Mouse (Mus musculus): Measurements from ENCODE around the gene Tmem151a.

Gene Tmem151a

DNA sequence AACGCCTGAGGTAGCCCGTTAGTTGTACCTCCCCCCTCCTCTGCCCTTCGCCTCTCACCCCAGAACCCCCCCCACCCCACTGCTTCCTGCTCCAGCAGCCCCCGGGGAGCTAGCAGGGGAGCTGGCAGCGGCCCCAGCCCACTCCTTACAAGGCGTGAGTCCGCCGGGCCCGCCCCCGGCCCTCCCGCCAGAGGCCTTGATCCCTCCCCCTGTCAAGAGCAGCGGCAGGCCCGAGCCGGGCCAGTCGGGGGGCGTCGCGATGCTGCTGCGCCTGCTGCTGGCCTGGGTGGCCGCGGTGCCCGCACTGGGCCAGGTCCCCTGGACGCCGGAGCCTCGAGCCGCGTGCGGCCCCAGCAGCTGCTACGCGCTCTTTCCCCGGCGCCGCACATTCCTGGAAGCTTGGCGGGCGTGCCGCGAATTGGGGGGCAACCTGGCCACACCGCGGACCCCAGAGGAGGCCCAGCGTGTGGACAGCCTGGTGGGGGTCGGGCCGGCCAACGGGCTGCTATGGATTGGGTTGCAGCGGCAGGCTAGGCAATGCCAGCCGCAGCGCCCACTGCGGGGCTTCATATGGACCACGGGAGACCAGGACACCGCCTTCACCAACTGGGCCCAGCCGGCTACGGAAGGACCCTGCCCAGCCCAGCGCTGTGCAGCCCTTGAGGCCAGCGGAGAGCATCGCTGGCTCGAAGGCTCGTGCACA lies 17.3 kb downstream of the Tmem151a start, which contains the start of gene Cd248:
TSS of gene Cd248 (plus strand) at position 212 of the 703 bp plus-strand sequence.
- DNase-seq (ENCODE audit: low read depth, low spot score), result peak; percentile 79

- peak; percentile 81 for DNase-seq (ENCODE audit: low read depth, low spot score)
Measured at GRCm38 (mm10) chr19:5067040-5067799, 18.1 kb downstream of the Tmem151a start.

DNA sequence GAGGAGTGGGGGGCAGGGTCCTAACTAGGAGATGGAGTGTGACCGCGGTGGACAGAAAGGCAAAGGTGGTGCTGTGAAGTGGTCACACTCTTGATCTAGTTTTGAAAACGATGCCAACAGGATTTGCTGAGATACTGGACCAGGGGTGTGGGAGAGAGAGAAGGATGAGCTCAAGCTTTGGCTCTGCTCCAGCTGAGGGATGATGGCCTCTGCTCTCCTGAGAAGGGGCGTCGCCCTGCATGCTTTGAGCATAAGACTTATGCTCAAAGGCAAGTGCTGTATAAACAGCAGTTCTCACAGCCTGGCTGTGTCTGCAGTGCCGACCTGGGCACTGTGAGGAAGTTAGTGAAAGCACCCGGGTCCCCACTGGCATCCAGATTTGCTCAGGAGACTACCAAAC lies 20.2 kb downstream of the Tmem151a start:
- DNase-seq (ENCODE audit: low read depth, low spot score), result peak; percentile 91

DNA sequence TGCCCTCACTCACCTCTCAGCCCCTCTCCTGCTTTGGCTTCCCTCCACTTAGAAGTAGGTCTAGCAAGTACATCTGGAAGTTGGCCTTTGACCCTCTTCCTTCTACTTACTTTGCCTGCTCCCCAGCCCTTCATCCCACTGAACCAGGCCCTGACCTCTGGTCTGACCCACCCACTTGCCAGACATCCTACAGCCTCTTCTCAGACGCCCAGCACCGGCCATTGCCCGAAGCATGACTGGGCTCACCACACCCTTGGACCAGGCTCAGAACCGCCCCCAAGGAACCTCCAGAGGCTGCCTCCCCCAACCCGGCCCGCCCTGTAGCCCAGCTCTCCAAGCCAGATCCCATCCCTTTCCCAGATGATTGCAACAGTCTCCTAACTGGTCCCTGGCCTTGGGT lies 22.9 kb downstream of the Tmem151a start:
- DNase-seq (ENCODE audit: low read depth, low spot score), result peak; percentile 90

GRCm38 (mm10) chr19:5062041-5062440 lies 23.3 kb downstream of the Tmem151a start:
- DNase-seq (ENCODE audit: low read depth, low spot score), result peak; percentile 91

DNA sequence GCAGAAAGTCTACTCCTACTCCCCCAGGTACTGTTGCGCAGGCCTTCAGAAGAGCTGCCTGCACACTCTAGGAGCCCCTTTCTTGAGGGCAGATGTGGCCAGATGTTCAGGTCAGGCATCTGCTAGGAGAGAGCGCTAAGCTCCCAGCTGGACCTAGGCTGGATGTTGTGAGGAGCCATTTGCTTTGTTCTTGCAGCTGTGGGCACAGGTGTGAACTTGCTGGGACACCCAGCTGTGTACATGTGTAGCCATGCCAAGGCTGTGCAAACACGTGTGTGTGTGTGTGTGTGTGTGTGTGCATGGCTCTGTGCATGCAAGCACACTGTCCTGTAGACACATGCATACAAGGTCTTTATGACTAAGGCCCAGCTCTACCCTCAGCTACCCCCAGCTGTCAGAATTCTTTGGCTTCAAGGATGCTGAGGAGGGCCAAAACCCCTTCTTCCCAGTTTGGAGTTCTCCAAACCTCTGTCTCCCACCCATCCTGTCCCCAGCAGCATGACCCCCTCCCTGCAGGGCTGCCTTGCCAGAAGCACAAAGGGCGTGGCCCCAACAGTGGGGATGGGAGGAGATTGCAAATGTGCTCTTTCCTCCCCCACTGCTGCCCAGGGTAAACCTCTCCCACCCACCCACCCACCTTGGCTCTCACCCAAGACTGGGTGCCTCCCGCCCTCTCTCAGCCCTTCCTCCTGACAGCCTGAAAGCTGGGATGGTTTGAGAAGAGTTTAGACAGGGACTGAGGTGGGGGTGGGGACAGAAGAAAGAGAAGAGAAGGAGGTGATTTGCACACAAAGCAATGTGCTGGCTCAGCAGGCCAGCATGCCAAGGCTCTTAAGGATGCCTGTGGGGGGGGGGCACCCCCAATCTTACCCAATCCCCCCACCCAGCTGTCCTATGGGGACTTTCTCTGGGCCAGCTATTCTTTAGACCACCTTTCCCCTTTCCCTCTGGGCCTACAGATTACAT lies 24.7 kb downstream of the Tmem151a start:
- peak; percentile 63 for DNase-seq (ENCODE audit: low read depth, low spot score)

- DNase-seq (ENCODE audit: low read depth, low spot score), result peak; percentile 76
Measured at GRCm38 (mm10) chr19:5058801-5059771, 26.2 kb downstream of the Tmem151a start.

DNA sequence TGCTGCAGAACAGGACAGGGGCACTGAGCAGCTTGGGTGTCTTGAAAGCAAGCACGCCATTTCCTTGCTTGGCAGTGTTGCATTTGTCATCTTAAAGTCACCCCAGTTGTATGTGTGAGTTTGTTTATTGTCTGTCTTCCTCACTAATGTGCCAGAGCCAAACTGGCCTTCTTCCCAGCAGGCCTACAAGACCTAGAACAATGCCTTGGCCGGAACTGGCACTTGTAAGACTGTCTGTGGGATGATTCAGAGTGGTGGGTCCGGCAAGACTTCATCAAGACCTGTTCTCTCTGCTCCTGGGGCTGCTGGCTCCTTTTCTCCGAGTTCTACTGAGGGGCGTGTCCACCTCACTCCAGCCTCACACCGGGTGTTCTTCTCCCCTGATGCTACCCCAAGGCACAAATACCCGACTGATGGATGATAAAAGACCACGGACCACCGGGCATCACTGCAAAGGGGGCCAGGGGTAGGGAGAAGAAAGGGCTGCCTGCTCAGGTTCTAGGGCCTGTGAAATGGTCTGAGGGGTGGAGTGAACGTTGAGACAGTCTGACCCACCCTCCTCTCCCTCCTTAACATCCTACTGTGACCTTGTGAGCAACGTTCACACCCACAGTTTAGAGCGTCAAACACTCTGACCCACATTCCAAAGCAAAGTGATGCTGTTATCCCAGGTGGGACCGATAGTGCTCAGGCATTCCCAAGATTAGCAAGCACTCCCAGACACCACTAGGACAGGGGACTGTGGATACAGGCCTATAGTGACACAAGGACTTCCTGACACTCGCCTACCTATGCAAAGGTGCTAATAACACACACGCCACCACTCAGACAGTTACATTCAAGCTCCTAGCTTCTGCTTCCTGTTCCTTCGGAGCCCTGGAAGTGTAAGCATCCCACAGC lies 27.2 kb downstream of the Tmem151a start:
- DNase-seq (ENCODE audit: low read depth, low spot score), result peak; percentile 87

DNA sequence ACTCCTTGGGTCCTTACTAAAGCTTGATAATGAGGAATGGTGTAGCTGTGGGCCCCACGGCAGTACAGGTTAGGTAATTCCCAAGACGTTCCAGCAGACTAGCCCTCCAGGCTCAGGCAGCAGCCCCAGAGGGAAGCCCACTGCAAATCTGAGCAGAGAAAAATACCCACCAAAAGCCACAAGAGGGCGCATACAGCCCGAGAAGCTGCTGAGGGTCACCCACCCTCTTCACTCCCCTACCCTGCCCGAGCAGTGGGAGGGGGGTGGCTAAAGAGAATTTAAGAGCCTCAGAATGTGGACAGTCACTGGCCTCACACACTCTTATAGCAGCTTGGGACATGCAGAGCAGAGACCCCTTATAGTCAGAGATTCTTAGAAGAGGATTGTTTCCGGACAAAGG lies 29.1 kb downstream of the Tmem151a start:
- peak; percentile 72 for DNase-seq (ENCODE audit: low read depth, low spot score)

DNA sequence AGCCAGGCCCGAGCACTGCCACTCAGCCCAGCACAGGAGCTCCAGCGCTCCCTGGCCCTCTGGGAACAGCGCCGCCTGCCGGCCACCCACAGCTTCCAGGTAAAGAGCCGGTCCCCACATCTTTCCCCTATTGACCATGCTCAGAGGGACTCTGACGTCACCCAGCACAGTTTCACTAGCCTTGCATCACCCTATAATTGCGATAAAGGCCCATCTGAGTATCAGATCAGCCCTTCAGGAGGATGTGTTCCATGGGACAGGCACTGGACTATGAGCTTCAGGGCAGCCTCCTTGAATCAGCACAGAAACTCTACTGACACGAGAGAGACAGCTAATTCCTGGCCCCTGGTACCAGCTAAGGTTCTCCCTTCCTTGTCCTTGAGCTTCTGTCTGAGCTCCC lies 31.4 kb downstream of the Tmem151a start:
- peak; percentile 95 for DNase-seq (ENCODE audit: low read depth, low spot score)

- no peak for DNase-seq (ENCODE audit: low read depth, low spot score)
Measured at GRCm38 (mm10) chr19:5052853-5053252, 32.5 kb downstream of the Tmem151a start.

DNA sequence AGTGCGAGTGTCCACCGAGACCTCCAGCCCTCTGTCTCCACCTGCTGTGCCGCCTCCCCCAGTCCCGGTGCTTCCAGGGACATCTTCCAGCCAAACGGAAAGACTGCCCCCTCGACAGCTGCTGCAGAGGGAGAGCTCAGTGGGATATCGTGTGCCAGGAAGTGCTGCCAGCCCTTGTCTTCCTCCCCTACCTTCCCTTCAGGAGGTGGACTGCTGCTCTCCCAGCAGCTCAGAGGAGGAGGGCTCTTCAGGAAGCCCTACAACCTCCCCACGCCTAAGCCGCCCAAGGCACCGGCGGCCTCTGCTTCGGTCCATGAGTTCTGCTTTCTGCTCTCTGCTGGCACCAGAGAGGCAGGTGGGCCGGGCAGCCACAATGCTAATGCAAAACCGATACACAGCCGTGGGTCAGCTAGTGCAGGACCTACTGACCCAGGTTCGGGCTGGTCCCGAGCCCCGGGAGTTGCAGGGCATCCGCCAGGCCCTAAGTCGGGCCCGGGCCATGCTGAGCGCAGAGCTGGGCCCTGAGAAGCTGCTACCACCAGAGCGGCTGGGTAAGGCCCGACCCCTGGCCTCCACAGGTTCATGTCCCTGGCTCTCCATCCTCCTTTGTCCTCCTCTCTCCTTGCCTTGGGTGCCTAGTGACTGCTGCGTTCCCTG lies 33.0 kb downstream of the Tmem151a start:
- no peak for DNase-seq (ENCODE audit: low read depth, low spot score)

- DNase-seq (ENCODE audit: low read depth, low spot score), result peak; percentile 26
Measured at GRCm38 (mm10) chr19:5051515-5051914, 33.8 kb downstream of the Tmem151a start.

GRCm38 (mm10) chr19:5051031-5051430 lies 34.3 kb downstream of the Tmem151a start:
- peak; percentile 64 for DNase-seq (ENCODE audit: low read depth, low spot score)

DNA sequence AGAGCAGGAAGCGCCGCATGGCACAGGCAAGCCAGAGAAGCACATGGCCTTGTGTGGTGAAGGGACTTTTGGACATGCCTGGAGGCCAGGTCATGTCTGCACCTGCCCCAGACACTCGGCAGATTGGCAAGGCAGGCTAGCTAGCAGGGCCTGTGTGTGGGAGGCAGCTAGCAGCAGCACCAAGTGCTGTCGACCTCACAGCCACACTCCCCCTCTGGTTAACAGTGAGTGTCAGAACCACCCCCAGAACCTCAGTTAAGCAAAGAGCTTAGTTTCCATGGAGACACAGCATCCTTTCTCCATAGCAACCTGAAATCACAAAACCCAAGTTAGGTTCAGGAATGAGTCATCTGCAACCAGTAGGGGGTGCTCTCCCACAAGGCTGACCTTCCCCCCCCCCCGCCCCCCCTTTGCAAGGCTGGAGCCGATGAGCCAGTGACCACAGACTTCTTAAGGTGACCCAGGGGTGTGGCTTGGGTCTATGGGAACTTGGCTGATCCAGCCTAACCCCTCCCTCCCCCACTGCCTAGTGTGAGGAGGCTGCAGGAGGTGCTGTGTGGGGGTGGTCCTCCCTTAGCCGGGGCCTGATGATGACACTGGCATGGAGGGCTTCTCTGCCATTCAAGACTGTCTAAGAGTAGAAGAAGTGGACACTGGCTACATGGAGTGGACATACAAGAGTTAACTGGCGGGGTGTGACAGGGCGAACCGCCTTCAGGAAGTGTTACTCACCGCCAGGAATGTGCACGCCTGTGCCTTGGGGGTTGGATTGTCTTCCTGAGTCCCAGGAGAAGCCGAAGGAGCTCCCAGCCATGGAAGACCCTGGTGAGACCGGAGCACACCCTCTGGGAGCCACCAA lies 35.1 kb downstream of the Tmem151a start, which contains the start of gene Rin1:
TSS of gene Rin1 (plus strand) at position 435 of the 859 bp plus-strand sequence.
- DNase-seq (ENCODE audit: low read depth, low spot score), result peak; percentile 98

- no peak for DNase-seq (ENCODE audit: low read depth, low spot score)
Measured at GRCm38 (mm10) chr19:5049325-5049724, 36.0 kb downstream of the Tmem151a start.

GRCm38 (mm10) chr19:5048138-5049056 lies 36.9 kb downstream of the Tmem151a start:
- peak; percentile 25 for DNase-seq (ENCODE audit: low read depth, low spot score)
